Mouse (Mus musculus) hindbrain, embryonic 16.5 days (tissue): ENCODE measurements around the gene Bscl2. TPM values are rescaled to one million over a fixed set of nuclear protein-coding genes. Genes with fewer than 3 reads are reported as not detected.
"Not testable (repeated sequence)": the region's sequence is repeated elsewhere in the genome, so short reads cannot be mapped to it uniquely, and the experiment has no call there.

ENCODE experiments used
- ATAC-seq: fragments of 200-750 bp; cut with Nextera tagmentation; 2 replicates; pipeline ENCODE4 v1.8.0; 2017; ENCODE audit warnings: moderate TSS enrichment, moderate library complexity
- H3K27ac ChIP-seq: fragments of 300-500 bp; sonication (generic); 2 replicates; pipeline ENCODE4 v1.5.1; 2014; ENCODE audit warnings: low read depth, mild to moderate bottlenecking, control low read depth, low read length, moderate library complexity
- H3K27me3 ChIP-seq: fragments of 300-500 bp; sonication (generic); replicated peaks from 2 replicates; pipeline ENCODE4 v1.6.1; 2014; ENCODE audit warnings: low read length; ENCODE audit not compliant: control insufficient read depth, insufficient read depth
- H3K36me3 ChIP-seq: fragments of 300-500 bp; sonication (generic); 2 replicates; pipeline ENCODE4 v1.6.1; 2014; ENCODE audit warnings: mild to moderate bottlenecking, low read length, moderate library complexity, mixed read lengths; ENCODE audit not compliant: control insufficient read depth, insufficient read depth
- H3K4me1 ChIP-seq: fragments of 300-500 bp; sonication (generic); 2 replicates; pipeline ENCODE4 v1.6.1; 2014; ENCODE audit warnings: low read depth, low read length; ENCODE audit not compliant: control insufficient read depth, insufficient read depth
- H3K4me2 ChIP-seq: fragments of 300-500 bp; sonication (generic); 2 replicates; pipeline ENCODE4 v1.6.1; 2014; ENCODE audit warnings: mild to moderate bottlenecking, low read length, control low read depth, moderate library complexity
- H3K4me3 ChIP-seq: fragments of 300-500 bp; sonication (generic); 2 replicates; pipeline ENCODE4 v1.5.1; 2014; ENCODE audit warnings: mild to moderate bottlenecking, low read length, control low read depth, moderate library complexity
- H3K9ac ChIP-seq: fragments of 300-500 bp; sonication (generic); 2 replicates; pipeline ENCODE4 v1.6.1; 2014; ENCODE audit warnings: low read depth, mild to moderate bottlenecking, control low read depth, low read length, moderate library complexity
- H3K9me3 ChIP-seq: fragments of 300-500 bp; sonication (generic); 2 replicates; pipeline ENCODE4 v1.6.1; 2014; ENCODE audit warnings: mild to moderate bottlenecking, low read length, moderate library complexity; ENCODE audit not compliant: control insufficient read depth
- WGBS: fragments of 180-500 bp; shearing (Covaris S2); extraction: QIAGEN DNeasy Blood & Tissue Kit; methylation state at CpG from one replicate; pipeline ENCODE4 v1.1.7; 2014; 5-methylcytosine and 5-hydroxymethylcytosine counted together
- polyA plus RNA-seq: library from polyadenylated mRNA; unstranded; fragments of >200 nt; fragmentation: Nextera tagmentation; extraction: Ambion mirVana; gene quantifications from 2 replicates; pipeline ENCODE4 v1.2.1, GENCODE M21; 2015

The Bscl2 gene
- polyA plus RNA-seq, 1 experiment from 2014 or later, result 117 TPM

DNA sequence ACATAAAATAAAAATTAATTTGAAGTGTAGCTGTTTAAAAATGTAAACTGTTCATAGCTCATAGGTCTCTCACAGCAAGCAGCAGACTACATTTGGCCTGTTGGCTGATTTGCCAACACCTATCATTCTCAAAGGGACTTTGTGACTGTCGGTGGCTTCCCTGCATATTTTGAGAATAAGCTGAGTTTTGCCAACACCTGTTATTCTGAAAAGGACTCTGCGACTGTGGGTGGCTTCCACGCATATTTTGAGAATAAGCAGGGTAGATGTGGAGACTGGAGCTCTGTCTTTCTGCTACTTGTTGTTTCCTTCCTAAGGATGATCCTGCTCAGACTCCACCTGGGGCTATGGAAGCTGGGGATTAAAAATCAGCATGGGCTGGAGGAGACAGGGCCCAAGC lies 15.8 kb downstream of the Bscl2 start:
- Histone ChIP-seq H3K27ac (no peak overlapping the region), H3K27me3 (no peaks in the 10 kb centered on the region), H3K4me1 (no peaks in the 10 kb centered on the region), H3K4me3 (no peak overlapping the region), H3K9ac (no peak overlapping the region), H3K9me3 (no peaks in the 10 kb centered on the region), H3K4me2 (no peak overlapping the region), H3K36me3 (peaks cover 2% of the 10 kb centered on the region; the same call in 1 of the 2 replicates)
- ATAC-seq, result no peak
- 82% methylated on average over 3 of the region's 3 CpGs for WGBS

GRCm38 (mm10) chr19:8857689-8858088 lies 20.4 kb downstream of the Bscl2 start:
- Histone ChIP-seq H3K4me3 (no peak overlapping the region), H3K9ac (no peak overlapping the region), H3K27me3 (no peaks in the 10 kb centered on the region), H3K4me1 (no peaks in the 10 kb centered on the region), H3K27ac (no peak overlapping the region), H3K36me3 (no peaks in the 10 kb centered on the region), H3K4me2 (no peak overlapping the region), H3K9me3 (no peaks in the 10 kb centered on the region)
- 39% methylated on average over 4 of the region's 4 CpGs for WGBS
- no peak for ATAC-seq

GRCm38 (mm10) chr19:8859018-8859417 lies 21.8 kb downstream of the Bscl2 start:
- Histone ChIP-seq H3K4me2 (no peak overlapping the region), H3K27ac (no peak overlapping the region), H3K9me3 (no peaks in the 10 kb centered on the region), H3K4me3 (no peak overlapping the region), H3K9ac (no peak overlapping the region), H3K27me3 (no peaks in the 10 kb centered on the region), H3K36me3 (no peaks in the 10 kb centered on the region), H3K4me1 (no peaks in the 10 kb centered on the region)
- ATAC-seq, result no peak
- 15% methylated on average over 1 of the region's 1 CpGs for WGBS

DNA sequence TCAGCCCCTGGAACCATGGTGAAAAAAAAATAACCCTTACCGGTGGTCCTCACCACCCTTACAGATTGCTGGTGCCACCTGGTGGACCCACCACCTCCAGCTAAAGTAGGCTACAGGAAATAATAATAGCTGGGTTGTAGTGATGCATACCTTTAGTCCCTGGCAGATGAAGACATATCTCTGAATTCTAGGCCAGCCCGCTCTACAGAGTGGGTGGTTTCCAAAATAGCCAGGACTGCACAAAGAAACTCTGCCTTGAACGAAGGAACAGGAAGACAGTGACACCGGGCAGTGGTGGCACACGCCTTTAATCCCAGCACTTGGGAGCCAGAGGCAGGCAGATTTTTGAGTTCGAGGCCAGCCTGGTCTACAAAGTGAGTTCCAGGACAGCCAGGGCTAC lies 27.0 kb downstream of the Bscl2 start:
- H3K9me3 ChIP-seq, result no peaks in the 10 kb centered on the region
- no peak for ATAC-seq
- no peak overlapping the region for H3K9ac ChIP-seq
- H3K4me3 ChIP-seq, result no peak overlapping the region
- H3K4me2 ChIP-seq, result no peak overlapping the region
- no peaks in the 10 kb centered on the region for H3K36me3 ChIP-seq
- H3K4me1 ChIP-seq, result no peaks in the 10 kb centered on the region
- H3K27me3 ChIP-seq, result no peaks in the 10 kb centered on the region
- H3K27ac ChIP-seq, result no peak overlapping the region
- 85% methylated on average over 6 of the region's 6 CpGs for WGBS

GRCm38 (mm10) chr19:8870381-8870780 lies 33.1 kb downstream of the Bscl2 start:
- Histone ChIP-seq H3K4me2 (peak overlapping the region; percentile 62), H3K36me3 (peaks cover 18% of the 10 kb centered on the region), H3K4me1 (peaks cover 11% of the 10 kb centered on the region)
- ATAC-seq, H3K9me3 ChIP-seq, H3K27ac ChIP-seq, H3K4me3 ChIP-seq, H3K27me3 ChIP-seq, H3K9ac ChIP-seq: not testable (repeated sequence)
- 87% methylated on average over 3 of the region's 3 CpGs for WGBS

- peak overlapping the region; percentile 76; the same call in 1 of the 2 replicates for H3K27ac ChIP-seq
- 58% methylated on average over 9 of the region's 9 CpGs for WGBS
- peak; percentile 41 for ATAC-seq
These were observed 33.6 kb downstream of the Bscl2 start for GRCm38 (mm10) chr19:8870838-8871237.

GRCm38 (mm10) chr19:8871267-8872186 lies 34.3 kb downstream of the Bscl2 start, which contains the start of gene Ubxn1:
Ubxn1 (plus strand) TSS chr19:8871496.
- ATAC-seq, result peak; percentile 97
- H3K4me3 ChIP-seq, result peak within 1 kb of the TSS; percentile 75
- H3K9ac ChIP-seq, result peak within 1 kb of the TSS; percentile 86
- H3K27me3 ChIP-seq, result no peaks in the 10 kb centered on the region
- H3K27ac ChIP-seq, result peak within 1 kb of the TSS; percentile 76
- H3K4me2 ChIP-seq, result peak within 1 kb of the TSS; percentile 81
- no peaks in the 10 kb centered on the region for H3K9me3 ChIP-seq
- peaks cover 25% of the 10 kb centered on the region for H3K36me3 ChIP-seq
- peaks cover 11% of the 10 kb centered on the region for H3K4me1 ChIP-seq
- WGBS, result 2% methylated on average over 59 of the region's 59 CpGs

More at GRCm38 (mm10) chr19:8870838-8871237, 33.6 kb downstream of the Bscl2 start:
- no peaks in the 10 kb centered on the region for H3K9me3 ChIP-seq
- H3K27me3 ChIP-seq, result no peaks in the 10 kb centered on the region
- peaks cover 11% of the 10 kb centered on the region for H3K4me1 ChIP-seq
- H3K4me2 ChIP-seq, result peak overlapping the region; percentile 62
- peak overlapping the region; percentile 75 for H3K4me3 ChIP-seq
- H3K9ac ChIP-seq, result peak overlapping the region; percentile 66
- peaks cover 22% of the 10 kb centered on the region for H3K36me3 ChIP-seq

DNA sequence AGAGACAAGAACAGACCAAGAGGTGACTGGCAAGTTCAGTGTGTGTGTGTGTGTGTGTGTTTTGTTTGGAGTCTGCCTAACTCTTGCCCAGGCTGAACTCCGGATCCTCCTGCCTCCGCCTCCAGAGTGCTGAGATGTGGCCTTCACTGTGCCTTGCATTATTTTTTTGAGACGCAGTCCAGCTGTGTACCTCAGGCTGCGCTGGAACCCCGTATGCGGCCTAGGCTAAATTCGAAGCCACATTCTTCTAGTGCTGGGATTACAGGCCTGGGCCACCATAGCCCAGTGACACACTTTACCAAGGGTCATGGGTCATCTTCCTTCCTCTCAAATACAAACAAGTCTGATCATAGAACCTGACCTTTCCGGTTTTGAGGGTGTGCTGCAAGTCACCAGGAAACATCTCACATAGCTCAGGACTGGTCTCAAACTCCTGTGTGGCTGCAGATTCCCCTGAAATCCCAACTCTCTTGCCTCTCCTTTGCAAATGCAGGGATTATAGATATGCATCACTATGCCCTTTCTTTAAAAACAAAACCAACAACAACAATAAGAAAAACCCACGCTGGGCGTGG lies 35.1 kb downstream of the Bscl2 start:
- peaks cover 11% of the 10 kb centered on the region for H3K4me1 ChIP-seq
- H3K4me2 ChIP-seq, result peak overlapping the region; percentile 81
- no peak overlapping the region for H3K27ac ChIP-seq
- H3K9me3 ChIP-seq, result no peaks in the 10 kb centered on the region
- 78% methylated on average over 10 of the region's 10 CpGs for WGBS
- peaks cover 26% of the 10 kb centered on the region for H3K36me3 ChIP-seq
- no peak for ATAC-seq
- no peaks in the 10 kb centered on the region for H3K27me3 ChIP-seq
- H3K4me3 ChIP-seq, result peak overlapping the region; percentile 75
- H3K9ac ChIP-seq, result peak overlapping the region; percentile 86

DNA sequence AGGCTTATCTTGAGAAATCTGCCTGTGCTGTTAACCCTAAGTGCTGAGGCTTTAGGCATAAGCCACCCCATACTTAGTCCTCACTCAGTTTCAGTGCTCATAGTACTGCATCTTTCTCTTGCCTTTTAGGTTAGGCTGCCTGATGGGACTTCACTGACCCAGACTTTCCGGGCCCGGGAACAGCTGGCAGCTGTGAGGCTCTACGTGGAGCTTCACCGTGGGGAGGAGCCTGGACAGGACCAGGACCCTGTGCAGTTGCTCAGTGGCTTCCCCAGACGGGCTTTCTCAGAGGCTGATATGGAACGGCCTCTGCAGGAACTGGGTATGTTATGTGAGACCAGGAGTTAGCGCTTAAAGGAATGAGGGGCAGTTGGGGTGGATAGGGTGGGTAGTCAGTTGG lies 37.8 kb downstream of the Bscl2 start:
- Histone ChIP-seq H3K9ac (no peak overlapping the region), H3K27ac (no peak overlapping the region), H3K36me3 (peaks cover 30% of the 10 kb centered on the region), H3K4me2 (no peak overlapping the region), H3K4me1 (peaks cover 18% of the 10 kb centered on the region), H3K27me3 (no peaks in the 10 kb centered on the region), H3K4me3 (no peak overlapping the region), H3K9me3 (no peaks in the 10 kb centered on the region)
- no peak for ATAC-seq
- WGBS, result 96% methylated on average over 7 of the region's 7 CpGs
